Mouse (Mus musculus) liver, postnatal 0 days (tissue): Measurements from ENCODE around the gene Nsf.

Experiments used
- CTCF ChIP-seq: sonication (generic); IDR thresholded peaks from 2 replicates; pipeline ENCODE4 v1.5.1; 2016; ENCODE audit warnings: antibody characterized with exemption, low read depth
- EP300 ChIP-seq: IDR thresholded peaks from 2 replicates; pipeline ENCODE4 v1.6.1; 2016; ENCODE audit warnings: antibody characterized with exemption, low read depth, mild to moderate bottlenecking

GRCm38 (mm10) chr11:103804804-103805203 lies 149.1 kb downstream of the Nsf start:
- TF ChIP-seq CTCF (no peak), EP300 (no peak)
